Mouse (Mus musculus): ENCODE measurements at regions not wholly inside any gene's neighbourhood (a gene's known extent, or its start where the extent isn't known, plus 50 kb on each side); places are given as distances from the start of the nearest gene placed in this dataset.

DNA sequence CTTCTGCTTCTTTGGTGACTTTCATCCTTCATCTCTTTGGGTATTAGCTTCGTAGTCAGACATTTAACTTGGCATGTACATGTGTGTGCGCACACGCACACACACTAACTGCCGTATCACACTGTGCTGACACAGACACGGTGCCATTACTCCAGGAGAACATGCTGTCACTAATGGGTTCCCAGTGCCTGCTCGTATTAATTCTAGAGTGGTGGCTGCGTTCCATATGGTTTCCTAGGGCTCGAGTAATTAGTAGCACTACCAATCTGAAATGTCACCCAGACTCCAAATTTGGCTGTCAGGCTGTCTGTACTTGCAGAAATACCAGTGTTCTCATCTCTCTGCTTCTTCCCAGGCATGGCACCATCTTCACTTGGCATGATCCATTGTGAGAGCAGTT is 137.3 kb upstream of the Pum3 start:
- intact Hi-C loops (cut with DNase I): no loop called here

GRCm38 (mm10) chr19:27566060-27566459 is 136.4 kb upstream of the Pum3 start:
- no peak for DNase-seq (ENCODE audit: low spot score in 2 of 2)
- intact Hi-C loops (cut with DNase I): no loop called here

More for the DNA sequence above, 137.3 kb upstream of the Pum3 start:
- no peak for DNase-seq (ENCODE audit: low spot score in 2 of 2)

DNA sequence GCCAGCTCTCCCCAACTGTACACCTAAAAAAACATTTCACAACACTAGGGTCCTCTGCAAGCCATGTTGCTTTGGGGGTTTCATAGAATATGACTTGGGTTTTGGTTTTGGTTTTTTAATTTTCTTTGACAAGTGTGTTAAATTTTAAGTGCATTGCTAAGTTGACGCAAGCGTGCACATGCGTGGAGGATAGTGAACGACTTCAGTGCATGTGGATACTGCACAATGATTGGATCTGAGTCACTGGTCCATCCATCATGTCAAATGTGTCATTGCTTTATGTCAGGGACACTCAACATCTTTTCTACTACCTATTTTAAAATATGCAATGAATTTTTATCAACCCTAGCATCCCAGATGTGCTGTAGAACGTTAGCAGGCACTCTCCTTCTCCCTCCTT is 134.5 kb upstream of the Pum3 start:
- intact Hi-C loops (cut with DNase I): no loop called here

GRCm38 (mm10) chr19:27563592-27563991 is 134.0 kb upstream of the Pum3 start:
- intact Hi-C loops (cut with DNase I): no loop called here
- DNase-seq (ENCODE audit: low spot score in 2 of 2): no peak

More for the DNA sequence above, 134.5 kb upstream of the Pum3 start:
- DNase-seq (ENCODE audit: low spot score in 2 of 2): no peak

DNA sequence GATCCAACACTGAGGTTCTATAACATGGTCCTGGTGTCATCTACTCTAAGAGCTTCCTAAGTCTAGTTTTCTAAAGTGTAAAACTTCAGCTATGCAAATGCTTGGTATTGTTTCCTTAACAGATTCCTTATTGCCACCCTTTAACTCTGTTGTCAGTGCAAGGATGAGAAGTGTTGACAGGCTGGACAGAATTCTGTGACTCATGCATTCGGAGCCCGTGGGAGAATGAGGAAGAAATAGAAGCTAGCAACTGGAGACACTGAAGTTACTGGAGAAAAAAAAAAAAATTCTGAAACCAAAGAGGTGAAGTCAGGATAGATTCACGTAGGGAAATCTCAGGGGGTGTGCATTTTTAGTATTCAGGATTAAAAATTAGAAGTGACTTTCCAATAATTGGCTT is 128.6 kb upstream of the Pum3 start:
- intact Hi-C loops (cut with DNase I): loop anchor here (5.0 kb wide), 2 partner anchors 96 to 139 kb away; no protein-coding TSS in a partner anchor
- peak in 1 of 2 experiments; percentile 59 for DNase-seq (ENCODE audit: low spot score in 2 of 2)

DNA sequence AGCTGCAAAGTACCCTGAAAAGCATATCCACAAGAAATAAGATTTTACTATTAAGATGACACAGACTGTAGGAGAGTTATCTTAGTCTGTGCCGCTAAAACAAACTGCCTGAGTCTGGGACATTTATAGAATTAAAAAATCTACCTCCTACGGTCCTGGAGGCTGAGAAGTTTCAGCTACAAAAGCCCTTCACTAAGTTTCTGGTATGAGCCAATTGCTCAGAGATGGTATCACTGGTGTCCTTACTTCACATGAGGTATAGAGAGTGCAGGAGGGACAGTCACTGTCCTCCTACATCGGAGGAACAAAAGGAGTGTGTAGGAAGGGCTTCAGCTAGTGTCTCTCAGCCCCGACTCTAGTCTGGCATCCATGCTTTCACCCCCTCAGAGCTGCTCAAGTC is 127.1 kb upstream of the Pum3 start:
- intact Hi-C loops (cut with DNase I): loop anchor here (5.0 kb wide), 2 partner anchors 94 to 141 kb away; no protein-coding TSS in a partner anchor
- DNase-seq (ENCODE audit: low spot score in 2 of 2): no peak

DNA sequence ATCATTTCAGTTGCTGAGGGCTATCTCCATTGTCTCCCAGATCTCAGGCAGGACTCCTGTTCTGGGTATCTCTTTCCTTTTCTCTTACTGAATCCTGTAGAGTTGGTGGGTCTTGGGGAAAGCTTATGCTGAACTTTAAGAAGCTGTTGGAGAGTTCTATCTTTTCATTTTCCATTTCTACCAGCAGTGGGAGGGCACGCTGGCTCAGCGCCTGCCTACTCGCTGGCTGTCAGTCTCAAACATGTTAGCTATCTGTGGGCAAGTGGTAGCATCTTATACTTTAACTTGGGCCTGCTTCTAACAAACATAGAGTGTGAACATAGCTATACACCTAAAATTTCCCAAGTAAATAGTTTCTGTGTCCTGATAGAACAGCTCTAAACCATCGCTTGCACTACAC is 125.2 kb upstream of the Pum3 start:
- peak; percentile 46 to 60 for DNase-seq (ENCODE audit: low spot score in 2 of 2)
- intact Hi-C loops (cut with DNase I): loop anchor here (5.0 kb wide), 2 partner anchors 93 to 142 kb away; no protein-coding TSS in a partner anchor

DNA sequence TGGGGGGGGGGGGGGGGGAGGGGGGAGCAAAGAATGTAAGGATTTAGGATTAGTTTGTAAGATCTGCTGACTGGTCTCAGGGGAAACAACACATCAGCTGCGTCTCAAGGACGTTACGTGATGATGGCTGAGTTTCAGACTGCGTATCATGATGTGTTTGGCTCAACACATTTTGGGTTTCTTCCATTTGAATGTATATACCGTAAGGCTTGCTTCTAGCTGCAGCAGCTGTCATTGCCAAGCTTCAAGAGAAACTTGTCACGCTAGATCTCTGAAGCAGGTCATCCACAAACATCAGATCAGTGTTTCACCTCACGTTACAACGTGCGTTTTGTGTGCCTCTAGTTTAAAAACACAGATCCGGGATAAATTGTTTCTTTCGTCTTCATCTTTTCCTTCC is 123.6 kb upstream of the Pum3 start:
- intact Hi-C loops (cut with DNase I): no loop called here
- DNase-seq (ENCODE audit: low spot score in 2 of 2): no peak

- intact Hi-C loops (cut with DNase I): no loop called here
- no peak for DNase-seq (ENCODE audit: low spot score in 2 of 2)
Observed at GRCm38 (mm10) chr19:27537746-27538145, 108.1 kb upstream of the Pum3 start.

GRCm38 (mm10) chr19:27537066-27537465 is 107.4 kb upstream of the Pum3 start:
- no peak for DNase-seq (ENCODE audit: low spot score in 2 of 2)
- intact Hi-C loops (cut with DNase I): no loop called here

GRCm38 (mm10) chr19:27527940-27528558 is 98.4 kb upstream of the Pum3 start:
- intact Hi-C loops (cut with DNase I): no loop called here
- DNase-seq (ENCODE audit: low spot score in 2 of 2): no peak

DNA sequence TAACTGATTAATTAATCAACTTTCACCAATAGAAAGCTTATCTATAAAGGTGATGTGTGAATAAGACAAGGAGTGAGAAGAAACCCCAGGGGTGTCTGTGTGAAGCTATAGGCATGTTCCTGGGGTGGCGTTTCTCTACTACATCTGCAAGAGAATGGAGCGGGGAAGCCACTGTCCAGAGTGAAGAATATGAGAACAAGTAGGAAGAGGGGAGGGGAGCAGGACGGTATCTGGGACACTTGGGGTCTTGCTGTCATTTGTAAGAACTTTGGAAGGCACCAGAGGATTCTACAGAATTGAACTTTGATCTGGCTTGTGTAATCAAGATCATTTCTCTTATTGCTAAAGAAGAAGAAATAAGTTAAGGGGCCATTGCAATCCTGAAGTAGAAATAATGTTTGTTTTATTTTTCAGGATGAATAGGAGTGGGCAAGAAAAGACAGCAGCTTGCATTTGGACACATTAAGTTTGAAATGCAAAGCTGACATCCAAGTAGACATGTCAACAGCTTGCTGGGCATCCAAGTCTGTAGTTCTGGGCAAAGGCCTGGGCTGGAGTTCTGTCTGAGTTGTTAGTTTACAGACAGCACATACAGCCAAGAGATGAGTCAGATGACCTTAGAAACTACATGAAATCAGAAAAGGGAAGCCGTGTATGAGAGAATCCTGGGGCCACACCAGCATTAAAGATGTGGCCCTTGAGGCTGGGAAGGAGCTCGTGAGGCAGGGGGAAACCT is 89.9 kb upstream of the Pum3 start:
- intact Hi-C loops (cut with DNase I): no loop called here
- no peak for DNase-seq (ENCODE audit: low spot score in 2 of 2)

DNA sequence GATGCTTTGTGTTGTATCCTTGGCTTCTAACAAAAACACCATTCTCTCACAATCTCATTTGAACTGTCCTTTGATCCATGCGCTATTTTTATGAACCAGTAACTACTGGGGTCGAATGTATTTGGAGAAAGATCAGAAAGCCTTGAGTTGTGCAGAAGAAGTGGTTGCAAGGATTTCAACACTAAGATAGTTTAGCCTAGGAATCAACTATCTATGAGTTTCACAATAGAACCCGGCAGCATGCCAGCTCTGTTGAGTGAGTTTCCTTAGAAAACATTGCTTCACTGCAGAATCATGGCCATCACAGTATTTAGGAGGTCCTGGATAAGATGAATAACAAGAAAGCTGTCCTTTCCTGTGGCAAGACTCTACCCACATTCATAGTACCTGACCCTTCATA is 84.6 kb upstream of the Pum3 start:
- intact Hi-C loops (cut with DNase I): no loop called here
- DNase-seq (ENCODE audit: low spot score in 2 of 2): no peak

DNA sequence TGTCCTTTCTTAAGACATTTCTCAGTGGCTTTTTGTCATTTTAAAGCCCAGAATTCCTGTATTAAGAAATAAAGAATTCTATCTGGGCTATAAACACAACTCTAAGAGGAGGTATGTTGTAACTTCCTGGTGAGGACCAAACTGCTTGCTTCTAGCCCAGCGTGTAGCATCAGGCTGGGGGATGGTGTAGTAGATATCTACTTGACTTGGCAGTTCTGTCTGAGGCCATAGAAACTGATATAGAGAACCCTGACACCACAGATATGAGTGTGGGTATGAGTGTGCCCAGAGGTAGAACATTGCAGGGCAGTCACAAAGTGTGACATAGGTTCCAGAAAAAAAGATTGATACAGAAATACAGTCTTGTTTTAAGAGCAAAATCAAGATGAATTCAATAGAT is 83.9 kb upstream of the Pum3 start:
- no peak for DNase-seq (ENCODE audit: low spot score in 2 of 2)
- intact Hi-C loops (cut with DNase I): no loop called here

- DNase-seq (ENCODE audit: low spot score in 2 of 2): no peak
- intact Hi-C loops (cut with DNase I): no loop called here
Observed at GRCm38 (mm10) chr19:27511340-27511739, 81.7 kb upstream of the Pum3 start.

GRCm38 (mm10) chr19:27509956-27510639 is 80.5 kb upstream of the Pum3 start:
- intact Hi-C loops (cut with DNase I): no loop called here
- DNase-seq (ENCODE audit: low spot score in 2 of 2): peak; percentile 68 to 73

GRCm38 (mm10) chr19:27498278-27498677 is 68.7 kb upstream of the Pum3 start:
- intact Hi-C loops (cut with DNase I): no loop called here
- DNase-seq (ENCODE audit: low spot score in 2 of 2): no peak

DNA sequence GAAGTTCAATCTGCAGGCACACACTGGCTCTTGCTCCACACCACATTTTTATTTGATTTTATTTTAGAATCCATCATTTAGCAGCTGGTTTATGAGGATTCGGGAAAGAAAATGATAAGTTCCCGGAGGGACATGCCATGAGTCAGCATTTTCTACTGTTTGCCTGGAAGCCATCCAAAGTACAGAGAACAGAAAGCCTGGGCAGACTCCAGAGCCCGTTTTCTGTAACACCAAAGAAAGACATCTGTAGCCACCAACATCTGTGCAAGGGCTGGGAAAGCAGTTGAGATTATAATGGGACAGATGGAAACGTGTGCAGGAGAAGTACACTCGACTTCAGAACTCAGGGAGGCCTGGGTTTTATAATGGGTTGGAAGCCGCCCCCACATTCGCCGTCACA is 62.8 kb upstream of the Pum3 start:
- intact Hi-C loops (cut with DNase I): no loop called here
- peak; percentile 14 to 17 for DNase-seq (ENCODE audit: low spot score in 2 of 2)

GRCm38 (mm10) chr19:27491873-27492272 is 62.2 kb upstream of the Pum3 start:
- no peak for DNase-seq (ENCODE audit: low spot score in 2 of 2)
- intact Hi-C loops (cut with DNase I): no loop called here

- DNase-seq (ENCODE audit: low spot score in 2 of 2): no peak
- intact Hi-C loops (cut with DNase I): no loop called here
Observed at GRCm38 (mm10) chr19:27489053-27489452, 59.4 kb upstream of the Pum3 start.

All from left cerebral cortex, postnatal 36 days (tissue).